Mouse (Mus musculus): Measurements from ENCODE around the gene Kat5.

Gene Kat5

DNA sequence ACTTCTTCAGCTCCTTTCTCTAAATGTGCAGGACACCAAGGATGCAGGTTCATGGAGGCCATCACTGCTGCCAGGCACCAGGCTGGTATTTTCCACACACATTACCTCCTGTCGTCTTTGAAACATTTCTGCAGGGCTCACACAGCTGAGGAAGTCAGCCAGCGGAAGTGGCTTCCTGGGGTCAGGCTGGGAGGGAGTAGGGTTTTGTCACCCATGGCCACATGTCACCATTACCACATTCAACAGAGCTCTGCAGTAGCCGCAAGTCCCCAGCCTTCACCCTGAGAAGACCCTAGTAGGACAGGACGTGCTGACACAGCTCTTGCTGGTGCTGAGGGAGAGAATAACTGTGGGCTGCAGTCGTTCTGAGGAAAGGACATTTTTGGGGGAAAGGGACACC, 38.2 kb downstream of the Kat5 start:
- DNase-seq (ENCODE audit: low spot score in 2 of 2): peak; percentile 77 to 88

DNA sequence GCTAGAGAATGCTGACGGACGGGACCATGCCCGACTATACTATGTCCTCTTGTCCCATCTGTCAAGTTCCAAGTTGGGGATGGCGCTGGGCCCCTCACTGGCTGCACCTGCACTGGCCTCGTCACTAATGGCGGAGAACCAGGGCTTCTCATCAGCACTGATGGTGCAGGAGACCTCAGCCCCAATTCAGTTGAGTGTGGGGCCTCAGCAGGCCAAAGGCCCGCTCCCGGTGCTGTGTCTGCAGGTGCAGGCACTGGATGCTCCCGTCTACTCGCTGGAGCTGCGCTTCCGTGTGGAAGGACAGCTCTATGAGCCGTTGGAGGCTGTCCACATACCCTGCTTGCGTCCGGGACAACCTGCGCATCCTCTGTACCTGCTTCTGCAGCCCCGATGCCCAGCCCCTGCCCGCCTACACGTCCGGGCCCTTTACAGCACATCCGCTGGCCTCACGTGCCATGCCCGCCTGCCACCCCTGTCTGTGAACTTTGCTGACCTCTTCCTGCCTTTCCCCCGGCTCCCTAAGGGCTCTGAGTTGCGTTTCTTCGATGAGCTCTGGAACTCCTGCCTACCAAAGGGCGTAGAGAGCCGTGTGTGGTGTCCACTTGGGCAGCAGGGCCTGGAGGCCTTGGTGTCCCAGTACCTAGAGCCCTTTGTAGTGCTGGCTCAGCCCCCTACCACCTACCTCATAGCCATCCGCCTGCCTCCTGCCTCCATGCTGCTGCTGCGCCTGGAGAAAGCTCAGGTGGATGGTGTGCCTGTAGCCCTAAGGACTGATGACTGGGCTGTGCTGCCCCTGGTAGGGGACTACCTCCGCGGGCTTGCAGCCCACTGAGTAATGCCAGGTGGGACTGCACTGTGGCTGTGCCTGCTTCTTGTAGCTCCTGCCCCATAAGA, 39.4 kb downstream of the Kat5 start:
- DNase-seq (ENCODE audit: low spot score in 2 of 2): no peak

DNA sequence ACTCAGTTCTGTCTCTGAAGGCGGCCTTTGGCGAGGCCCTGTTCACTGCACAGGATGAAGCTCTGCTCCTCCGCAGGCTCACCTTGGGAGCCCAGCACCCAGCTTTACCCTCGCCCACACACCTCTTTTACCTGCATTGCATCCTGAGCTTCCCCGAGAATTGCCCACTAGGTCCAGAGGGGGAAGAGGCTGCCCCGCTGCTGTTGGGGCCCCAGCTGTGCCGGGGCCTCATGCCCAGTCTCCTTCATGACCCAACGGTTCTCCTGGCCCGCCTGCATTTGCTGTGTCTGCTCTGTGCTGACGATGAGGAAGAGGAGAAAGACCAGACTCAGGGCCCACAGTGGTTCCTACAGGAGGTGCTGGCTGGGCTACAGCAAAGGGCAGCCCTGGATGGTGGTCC, 40.5 kb downstream of the Kat5 start:
- no peak for DNase-seq (ENCODE audit: low spot score in 2 of 2)

DNA sequence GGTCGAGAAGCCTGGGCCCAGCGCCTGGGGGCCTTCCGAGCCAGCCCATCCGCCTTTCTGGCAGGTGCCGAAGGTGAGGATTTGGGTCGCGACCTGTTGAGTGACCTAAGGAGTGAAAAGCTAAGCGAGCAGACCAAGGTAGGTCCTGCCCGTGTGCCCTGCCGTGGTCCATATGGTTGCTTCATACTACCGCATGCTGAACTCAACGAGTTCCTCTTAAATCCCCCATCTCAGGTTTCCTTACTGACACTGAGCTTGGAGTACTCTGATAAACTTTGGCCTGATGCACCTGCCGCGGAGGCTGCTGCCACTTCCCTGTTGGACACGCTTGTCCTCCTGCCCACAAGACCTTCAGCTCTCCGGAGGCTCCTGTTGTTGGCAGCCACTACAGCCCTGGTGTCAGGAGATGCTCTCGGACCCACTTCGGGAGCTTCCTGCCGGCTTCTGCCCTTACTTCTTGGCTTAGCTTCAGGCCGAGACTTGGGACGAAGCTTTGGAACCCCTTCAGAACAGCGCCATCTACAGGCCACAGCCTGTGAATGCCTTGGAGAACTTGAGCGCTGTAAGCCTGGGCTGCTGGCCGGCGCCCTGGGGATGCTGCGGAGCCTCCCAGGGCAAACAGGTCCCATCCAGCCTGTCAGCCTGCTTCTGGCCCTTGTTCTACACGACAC, 41.4 kb downstream of the Kat5 start:
- DNase-seq (ENCODE audit: low spot score in 2 of 2): peak; percentile 77 to 82

DNA sequence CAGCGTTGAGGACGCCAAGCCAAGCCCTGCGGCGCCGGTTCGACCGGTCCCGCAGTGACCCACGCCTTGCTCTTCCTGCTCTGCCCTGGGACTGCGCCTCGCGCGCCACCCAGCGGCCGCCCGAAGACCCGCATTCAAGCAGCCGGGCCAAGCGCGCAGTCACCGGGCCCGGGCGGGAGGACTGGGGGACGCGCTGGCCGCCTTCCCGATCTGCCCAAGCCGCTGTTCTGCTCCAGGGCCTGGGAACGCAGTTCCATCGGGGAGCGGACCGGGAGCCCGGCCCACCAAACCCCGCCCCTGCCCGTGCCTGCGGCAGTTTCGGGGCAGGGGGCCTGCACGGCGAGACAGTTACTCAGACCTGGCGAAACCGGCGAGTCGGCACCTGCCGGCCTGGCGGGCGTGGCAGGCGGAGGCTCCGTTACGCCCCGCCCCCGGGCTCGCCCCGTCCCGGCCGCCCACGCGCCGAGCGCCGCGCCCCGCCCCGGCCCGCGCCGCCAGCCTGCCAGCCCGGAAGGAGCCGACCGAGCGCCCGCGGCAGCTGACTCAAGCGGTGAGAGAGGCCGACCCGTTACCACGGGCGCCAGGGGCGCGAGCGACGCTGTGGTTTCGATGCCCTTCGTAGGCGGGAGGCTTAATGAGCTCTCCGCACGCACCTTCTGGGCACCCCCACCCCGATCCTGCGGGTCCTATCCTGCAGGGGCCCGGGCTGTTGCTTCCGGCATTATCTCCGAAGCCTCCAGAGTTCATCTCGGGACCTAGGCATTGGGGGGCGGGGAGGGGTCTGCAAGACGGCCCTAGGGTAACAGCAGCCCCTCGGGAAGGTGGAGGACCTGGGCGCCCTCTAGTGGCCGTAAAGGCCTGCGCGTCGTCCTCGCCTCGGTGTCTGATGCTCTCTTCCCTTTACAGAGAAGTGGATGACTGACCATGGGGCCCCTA, 42.2 kb downstream of the Kat5 start, which contains the start of gene Ap5b1:
TSS of gene Ap5b1 (plus strand) at position 492 of the 936 bp plus-strand sequence.
- DNase-seq (ENCODE audit: low spot score in 2 of 2): peak; percentile 90

DNA sequence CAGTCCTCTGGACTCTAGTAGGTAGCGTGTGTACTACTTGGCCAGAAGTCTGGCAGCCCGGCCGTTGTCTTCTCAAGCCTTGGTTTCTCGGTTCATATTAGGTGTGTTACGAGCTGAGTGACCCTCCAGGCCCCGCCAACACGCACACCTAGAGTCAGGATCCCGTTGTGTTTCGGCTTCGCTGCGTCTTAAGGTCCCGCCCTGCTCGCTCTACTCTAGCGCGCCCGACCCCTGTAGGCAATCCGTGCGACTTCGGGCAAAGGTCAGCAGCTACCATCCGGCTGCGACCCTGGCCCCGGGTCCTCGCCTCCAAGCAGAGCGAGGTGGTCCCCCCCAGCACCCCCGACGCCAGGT, 42.9 kb downstream of the Kat5 start:
- DNase-seq (ENCODE audit: low spot score in 2 of 2): no peak

DNA sequence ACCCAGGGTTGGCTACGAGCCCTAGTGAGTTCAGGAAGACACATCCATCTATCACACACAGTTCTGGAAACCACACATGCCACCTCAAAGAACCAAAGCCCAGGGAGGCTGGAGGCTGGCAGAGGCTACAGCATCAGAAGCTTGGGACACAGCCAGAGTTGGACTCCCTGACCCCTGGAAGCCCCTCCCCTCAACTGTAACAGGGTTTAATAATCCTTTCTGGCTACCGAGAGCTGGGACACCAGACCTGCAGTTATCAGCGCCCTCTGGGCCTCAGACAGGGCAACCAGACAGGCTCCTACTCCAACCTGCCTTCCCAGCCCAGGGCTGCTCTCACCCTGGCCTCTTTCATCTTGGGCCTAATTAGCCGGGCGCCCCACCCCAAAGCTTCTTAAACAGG, 43.7 kb downstream of the Kat5 start:
- DNase-seq (ENCODE audit: low spot score in 2 of 2): no peak

DNA sequence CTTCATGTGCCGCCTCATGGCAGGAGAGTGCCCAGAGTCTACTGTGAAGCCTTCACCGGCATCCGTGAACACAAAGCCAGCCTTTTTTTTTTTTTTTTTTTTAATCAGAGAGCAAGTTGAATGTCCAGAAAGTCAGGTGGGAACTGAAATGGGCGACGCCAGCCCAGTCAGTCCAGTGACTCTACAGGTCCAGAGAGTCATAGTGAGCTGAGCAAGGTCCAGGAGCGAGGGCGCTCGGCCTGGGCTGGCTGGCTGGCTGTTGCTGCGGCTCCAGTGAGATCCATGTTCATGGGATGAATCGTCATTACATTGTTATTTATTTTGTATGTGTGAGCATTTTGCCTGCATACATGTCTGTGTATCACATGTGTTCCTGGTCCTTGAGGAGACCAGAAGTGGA, 47.3 kb downstream of the Kat5 start:
- DNase-seq (ENCODE audit: low spot score in 2 of 2): no peak

DNA sequence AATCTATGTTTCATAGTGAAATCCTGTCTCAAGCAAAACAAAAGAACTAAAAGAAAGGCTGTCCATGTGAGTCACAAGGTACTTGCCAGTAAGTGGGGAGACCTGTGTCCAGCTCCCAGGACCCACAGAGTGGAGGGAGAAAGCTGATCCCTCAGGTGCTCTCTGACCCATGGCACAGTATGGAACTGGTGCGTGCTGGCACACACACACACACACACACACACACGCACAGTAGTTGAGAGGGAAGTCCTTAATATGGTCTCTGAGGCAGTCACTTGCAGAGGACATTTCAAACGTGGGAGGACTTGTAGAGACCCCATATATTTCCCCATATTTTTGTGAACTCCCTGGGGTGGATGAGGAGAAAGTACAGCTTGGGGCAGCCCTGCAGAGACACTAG, 48.2 kb downstream of the Kat5 start:
- DNase-seq (ENCODE audit: low spot score in 2 of 2): no peak

DNA sequence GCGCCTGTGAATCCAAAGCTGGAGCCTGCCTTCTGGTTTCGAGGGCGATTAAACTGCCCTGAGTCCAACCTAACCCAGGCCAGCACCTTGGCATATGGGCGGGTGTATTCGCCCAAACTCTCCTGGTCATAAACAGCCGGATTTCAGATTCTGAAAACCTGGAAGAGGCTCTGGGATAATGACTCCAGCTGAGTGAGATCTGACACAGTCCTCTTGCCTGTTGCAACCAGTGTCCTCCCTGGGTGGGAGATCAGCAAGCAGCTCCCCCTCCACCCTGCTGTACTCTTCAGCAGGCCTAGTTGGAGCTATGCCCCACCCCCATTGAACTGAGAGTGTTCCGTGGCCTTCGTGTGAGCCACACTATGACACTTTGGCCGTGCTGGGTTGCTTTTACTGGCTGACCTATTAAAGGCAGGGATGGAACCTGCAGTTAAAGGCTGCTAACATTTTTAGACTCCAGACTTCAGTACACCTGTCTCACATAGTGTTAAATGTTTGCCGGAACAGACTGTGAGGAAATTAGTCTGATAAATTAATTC, 48.7 kb downstream of the Kat5 start:
- DNase-seq (ENCODE audit: low spot score in 2 of 2): no peak

DNA sequence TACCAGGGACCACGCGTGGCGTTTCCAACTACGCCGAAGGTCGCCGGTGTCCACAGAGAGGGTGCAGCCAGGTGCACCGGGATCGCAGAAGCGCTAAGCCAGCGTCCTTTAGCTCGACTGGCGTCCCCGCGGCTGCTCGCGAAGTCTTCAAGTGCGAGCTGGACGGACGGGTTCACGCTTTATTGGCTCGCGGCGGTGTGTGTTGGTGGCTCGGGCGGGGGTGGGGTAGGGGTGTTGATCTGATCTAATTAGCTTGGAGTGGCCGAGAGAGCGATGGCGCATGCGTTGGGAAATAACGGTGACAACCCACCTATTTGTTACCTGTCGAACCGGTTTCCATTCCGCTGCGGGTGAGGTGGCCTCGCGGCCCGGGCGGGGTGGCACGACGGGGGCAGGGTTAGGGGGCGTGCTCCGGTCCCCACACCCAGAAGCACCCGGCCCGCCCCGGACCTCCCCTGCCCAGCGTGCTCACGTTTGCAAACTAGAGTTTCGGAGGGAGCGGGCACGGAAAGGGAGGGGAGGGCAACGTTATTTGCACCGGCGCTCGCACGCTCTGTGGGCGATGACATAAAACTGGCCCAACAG, 49.5 kb downstream of the Kat5 start, which contains the start of gene Ovol1:
TSS of gene Ovol1 (minus strand) at position 190 of the 585 bp plus-strand sequence.
- no peak for DNase-seq (ENCODE audit: low spot score in 2 of 2)

DNA sequence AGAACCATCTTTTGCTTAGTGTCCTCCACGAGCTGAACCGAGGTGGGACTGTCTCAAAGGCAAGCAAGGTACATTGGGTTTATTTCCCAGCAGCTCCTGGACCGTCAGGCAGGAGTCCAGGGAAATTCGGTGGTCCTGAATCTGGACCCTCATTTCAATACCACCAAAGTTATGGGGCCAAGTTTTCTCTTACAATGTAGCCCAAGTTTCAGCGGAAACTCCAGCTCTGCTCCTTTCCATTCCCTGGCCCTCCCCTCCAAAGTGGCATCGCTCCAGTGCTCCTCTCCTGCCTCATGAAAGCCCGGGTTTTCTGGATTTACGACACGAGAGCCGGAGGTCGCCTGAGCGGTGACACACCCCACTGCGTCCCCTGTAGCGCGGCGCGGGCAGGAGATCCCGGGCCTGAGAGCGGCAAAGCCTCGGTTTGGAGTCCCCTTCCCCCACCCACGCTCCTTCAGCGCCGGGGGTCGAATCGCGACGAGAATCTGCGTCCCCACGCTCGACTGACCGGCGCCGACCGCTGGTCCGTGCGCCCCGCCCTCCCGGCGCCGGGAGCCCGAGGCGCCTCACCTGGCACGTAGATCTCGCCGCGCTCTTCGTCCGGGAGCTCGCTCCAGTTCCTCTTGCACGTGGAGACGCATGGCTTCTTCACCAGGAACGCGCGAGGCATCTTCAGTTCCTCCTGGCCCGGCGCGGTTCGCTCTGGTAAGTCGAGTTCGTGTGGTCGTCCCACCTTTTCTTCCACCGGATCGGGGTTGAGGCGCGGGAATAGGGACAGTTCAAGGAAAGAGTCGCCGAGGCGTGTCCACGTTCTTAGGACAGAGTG, 50.2 kb downstream of the Kat5 start:
- no peak for DNase-seq (ENCODE audit: low spot score in 2 of 2)

DNA sequence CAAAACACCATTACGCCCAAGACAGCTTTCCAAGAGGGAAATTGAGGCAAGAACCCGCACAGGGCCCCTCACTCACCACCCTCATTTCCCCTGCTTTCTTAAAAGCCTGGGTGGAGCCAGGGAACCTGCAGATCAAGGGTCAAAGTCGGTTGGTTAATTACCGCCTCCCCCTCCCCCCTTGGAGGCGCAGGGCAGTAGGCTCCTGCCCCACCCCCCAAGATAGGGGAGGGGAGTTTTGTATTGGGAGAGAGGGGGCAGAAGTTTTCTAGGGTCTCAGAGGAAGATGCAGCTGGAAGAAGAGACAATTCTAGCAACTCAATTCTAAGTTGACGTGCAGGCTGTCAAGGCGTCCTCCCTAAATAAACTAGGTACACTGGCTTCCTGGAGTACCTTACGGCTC, 50.8 kb downstream of the Kat5 start:
- DNase-seq (ENCODE audit: low spot score in 2 of 2): no peak

DNA sequence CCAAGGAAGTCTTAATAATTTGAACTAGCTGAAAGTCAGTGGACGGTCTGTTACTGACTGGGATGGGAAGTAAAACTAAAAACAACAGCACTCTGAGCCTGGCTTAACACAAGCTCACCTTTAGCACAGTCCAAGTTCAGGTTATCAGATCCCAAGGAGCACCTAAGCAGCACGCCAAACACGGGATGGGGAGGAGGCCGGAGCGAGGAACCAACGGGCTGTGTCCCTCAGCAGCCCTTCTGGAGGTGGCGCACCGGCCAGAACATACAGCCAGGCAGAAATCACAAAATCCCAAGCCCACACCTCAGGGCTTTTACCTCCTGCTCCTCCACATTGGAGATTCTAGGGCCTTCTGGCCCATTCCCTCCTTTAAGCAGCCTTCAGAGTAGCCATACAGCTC, 51.3 kb downstream of the Kat5 start:
- DNase-seq (ENCODE audit: low spot score in 2 of 2): no peak

DNA sequence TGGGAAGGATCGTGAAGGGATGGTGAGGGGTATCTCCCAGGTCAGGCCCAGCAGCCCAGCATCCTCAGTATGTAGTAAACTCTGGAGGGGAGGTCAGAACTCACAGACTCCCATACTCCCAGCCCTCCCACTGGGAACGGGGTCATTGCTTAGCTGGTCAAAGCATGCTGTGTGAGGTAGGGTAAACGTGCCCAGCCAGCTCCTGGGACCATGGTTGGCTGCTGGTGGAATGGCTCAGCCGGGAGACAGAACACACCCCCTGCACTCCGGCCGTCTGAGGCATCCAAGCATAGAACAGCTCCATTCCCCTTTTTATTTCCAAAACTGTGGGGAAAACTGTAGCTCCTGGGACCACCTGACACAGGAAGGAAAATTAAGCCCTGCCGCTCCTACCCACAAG, 51.9 kb downstream of the Kat5 start:
- no peak for DNase-seq (ENCODE audit: low spot score in 2 of 2)

DNA sequence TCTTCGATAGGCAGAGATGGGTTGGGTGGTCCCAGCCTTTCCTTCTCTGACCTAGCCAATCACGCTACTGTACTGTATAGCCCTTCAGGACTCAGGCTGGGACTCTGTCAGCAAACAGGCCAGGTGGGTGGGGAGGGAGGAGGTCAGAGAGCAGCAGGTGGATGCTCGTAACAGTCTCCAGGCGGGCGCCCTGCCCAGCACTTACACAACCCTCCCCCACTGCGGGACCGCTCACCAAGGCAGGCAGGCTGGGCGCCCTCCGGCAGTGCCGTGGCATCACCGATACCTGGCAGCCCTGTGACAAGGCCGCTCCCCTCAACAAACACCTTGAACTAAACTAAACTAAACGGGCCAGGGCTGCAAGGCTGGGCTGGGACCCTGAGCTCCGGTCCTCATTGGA, 55.8 kb downstream of the Kat5 start:
- DNase-seq (ENCODE audit: low spot score in 2 of 2): no peak

DNA sequence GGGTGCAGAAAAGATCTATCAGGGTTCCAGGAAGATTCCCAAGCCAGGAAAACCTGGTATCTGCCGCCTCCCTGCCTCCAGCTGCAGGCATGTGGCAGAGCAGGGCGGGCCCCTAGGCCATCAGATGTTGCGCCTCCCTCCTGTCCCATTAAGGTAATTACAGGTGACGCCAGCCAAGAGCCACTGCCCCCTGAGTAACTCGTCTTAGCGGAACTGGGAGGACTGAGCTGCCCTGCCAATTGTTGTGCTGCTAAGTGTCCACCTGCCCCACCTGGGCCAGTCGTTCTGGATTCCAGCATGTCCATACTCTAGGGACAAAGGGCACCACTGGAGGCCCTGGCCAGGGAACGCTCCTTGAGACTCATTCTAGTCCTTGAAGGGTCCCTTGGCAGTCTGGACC, 56.2 kb downstream of the Kat5 start:
- no peak for DNase-seq (ENCODE audit: low spot score in 2 of 2)
